Mouse (Mus musculus) 416B (cell line): ENCODE data around the gene Zdhhc22.
A peak's percentile ranks its signal among the peaks of the same experiment; 100 is the strongest.

Experiments used
- DNase-seq: peaks from one replicate; pipeline ENCODE4 v3.0.0; 2011; ENCODE audit warnings: low read depth

Gene Zdhhc22

DNA sequence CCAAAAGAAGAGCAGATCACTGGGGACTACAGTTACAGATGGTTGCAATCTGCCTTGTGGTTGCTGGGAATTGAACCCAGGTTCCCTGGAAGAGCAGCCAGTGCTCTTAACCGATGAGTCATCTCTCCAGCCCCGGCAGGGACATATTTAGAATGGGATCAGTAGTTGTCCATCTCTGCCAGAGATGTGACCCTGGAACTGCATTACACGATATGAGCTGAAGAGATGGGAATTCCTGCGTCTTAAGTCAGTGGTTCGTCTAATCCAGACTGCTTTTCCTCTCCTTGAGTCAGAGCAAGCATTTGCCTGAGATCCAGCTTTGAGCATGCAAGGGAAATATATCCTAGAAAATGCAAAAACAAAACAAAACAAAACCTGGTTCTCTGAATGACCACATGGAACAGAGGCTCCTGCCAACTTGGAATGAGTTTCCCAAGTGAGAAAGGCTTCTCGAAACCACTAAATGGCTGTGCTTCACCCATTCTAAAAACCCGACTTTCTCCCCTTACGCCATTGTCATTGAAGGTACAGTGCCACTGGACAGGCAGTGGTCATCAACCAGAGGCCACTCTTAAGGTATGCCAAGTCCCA is 54.4 kb downstream of the Zdhhc22 start:
- no peak for DNase-seq

DNA sequence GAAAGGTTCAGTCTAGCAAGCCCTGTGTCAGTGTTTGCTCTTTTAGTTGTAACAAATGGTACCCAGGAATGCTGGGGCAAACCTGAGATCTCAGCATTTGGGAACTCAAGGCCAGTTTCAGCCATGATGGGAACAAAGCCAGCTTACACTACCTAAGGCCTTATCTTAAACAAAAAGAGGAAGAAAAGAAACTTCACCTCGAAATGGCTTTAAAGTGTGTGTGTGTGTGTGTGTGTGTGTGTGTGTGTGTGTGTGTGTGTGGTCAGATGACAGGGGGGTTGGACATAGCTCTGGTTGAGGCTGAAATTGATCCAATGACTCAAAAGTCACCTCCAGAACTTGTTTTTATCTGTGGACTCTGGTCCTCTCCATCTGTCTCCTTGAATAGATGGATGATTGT is 55.5 kb downstream of the Zdhhc22 start:
- DNase-seq = peak; percentile 61

DNA sequence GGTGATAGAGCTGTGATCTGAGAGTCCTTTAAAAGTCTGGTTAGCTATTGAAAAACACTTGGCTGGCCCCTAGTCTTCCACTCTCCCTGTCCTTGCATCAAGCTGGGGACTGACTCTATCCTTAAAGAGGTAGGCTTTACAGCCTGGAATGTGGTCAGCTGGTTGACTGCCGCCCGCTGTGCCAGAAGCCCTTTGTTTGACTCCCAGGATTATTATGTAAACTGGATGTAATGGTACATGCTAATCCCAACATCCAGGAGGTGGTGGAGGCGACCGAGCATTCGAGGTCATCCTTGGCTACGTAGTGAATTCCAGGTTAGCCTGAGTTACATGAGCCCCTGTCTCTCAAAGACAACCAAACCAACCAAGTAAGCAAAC is 57.7 kb downstream of the Zdhhc22 start:
- DNase-seq = no peak

DNA sequence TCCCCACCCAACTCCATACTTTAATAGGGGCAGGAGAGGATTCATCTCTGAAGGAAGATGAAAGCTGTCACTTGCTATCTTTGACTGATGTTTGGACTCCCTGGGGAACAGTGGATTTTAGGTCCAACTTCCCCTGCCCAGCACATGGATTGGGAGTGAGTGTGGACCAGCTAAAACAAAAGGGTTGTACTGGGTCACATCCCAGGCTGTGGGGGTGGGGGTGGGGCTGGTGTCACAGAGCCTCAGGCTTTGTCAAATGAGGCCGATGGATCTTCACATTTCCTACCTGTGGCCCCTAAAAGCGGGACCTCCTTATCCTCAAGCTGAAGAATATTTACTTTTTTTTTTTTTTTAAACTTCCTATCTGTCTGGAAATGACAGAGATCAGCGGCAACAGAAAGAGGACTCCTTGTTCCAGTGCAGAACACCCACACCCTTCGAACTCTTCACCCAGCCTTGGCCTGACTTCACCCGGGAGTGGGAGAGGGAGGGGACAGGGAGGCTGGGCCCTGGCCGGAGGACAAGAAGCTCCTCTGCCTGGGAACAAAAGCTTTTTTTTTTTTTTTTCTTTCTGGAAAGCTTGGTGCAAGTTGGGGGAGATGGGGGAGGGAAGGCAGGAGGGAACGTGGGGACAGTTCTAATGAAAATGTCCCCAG is 58.2 kb downstream of the Zdhhc22 start:
- no peak for DNase-seq

DNA sequence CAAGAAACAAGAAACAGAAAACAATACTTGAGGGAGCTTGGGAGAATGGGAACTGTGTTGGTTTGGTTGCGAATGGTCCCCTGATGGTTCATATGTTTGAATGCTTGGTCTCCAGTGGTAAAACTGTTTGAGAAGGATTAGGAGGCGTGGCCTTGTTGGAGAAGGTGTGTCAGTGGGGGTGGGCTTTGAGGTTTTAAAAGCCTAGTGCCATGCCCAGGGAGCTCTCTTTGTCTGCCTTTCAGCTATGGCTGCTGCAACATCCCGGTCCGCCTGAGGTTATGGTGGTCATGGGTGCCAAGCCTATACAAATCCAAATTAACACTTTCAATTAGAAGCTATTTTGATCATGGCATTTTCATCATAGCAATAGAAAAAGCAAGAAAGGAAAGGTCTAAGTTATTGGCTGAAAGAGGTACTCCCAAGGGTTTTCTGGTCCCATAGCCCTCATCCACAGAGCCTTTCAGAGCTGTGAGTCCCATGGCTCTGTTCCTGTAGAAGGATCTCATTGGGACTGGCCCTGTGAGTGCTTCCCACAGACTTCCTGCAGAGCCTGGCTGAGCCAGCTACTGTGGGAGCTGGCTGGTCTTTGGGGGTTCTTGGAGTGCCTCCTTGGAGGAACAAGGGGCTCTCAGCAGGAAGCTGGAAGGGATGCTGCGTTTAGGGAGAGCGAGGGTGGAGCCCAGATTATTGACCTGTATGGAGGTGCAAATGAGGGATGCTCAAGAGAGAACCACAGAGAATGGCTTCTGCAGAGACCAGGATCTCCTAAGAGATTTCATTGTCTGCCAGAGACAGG is 59.1 kb downstream of the Zdhhc22 start:
- no peak for DNase-seq
